Mouse (Mus musculus): ENCODE data around the gene Vat1. TPM values are rescaled to one million over a fixed set of nuclear protein-coding genes. Genes with fewer than 3 reads are reported as not detected.
A peak's percentile ranks its signal among the peaks of the same experiment; 100 is the strongest.
"Not testable (repeated sequence)": the region's sequence is repeated elsewhere in the genome, so short reads cannot be mapped to it uniquely, and the experiment has no call there.

Vat1 gene
- total and polyA plus RNA-seq, 3 experiments, result 14.9 to 49.4 (median 29.9) TPM

- no peak for TF ChIP-seq GABPA (IDR thresholded peaks at IDR 0.05; ENCODE audit: insufficient replicate concordance, low read depth, low read length)
Measured at GRCm38 (mm10) chr11:101448274-101448746, 17.7 kb downstream of the Vat1 start, which contains the start of gene Ifi35 (continued).

DNA sequence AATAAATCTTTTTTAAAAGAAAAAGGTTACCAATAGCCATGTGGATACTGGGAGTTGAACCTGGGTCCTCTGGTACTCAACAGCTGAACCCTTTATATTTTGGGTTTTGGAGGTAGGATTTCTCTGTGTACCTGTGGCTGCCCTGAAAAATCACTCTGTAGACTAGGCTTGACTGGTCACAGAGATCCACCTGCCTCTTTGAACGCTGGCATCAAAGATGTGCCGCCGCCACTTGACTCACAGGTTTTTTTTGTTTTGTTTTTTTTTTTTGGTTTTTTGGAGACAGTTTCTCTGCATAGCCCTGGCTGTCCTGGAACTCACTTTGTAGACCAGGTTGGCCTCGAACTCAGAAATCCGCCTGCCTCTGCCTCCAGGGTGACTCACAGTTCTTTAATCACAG lies 18.2 kb downstream of the Vat1 start:
- Histone ChIP-seq H3K9me3 (replicated peaks; ENCODE audit: low read length) (no peaks in the 10 kb centered on the region), H3K4me1 (ENCODE audit: control insufficient read depth in 1 of 2, insufficient read depth in 2 of 2) (peaks cover 12 to 62% of the 10 kb centered on the region in 2 experiments), H3K4me2 (ENCODE audit: insufficient read depth, low read depth, poor library complexity, severe bottlenecking) (peak overlapping the region; percentile 13), H3K79me2 (replicated peaks; ENCODE audit: control insufficient read depth, extremely low read depth, insufficient read depth, poor library complexity, severe bottlenecking) (peaks cover 32% of the 10 kb centered on the region), H3K27ac (ENCODE audit: insufficient read depth, low read depth) (0 out of 2 replicates have a peak overlapping the region, but pooled peaks have one; percentile 9), H3K27me3 (replicated peaks) (no peaks in the 10 kb centered on the region), H3K36me3 (replicated peaks in 1 of 2; ENCODE audit: control insufficient read depth in 1 of 2, insufficient read depth in 1 of 2, low read length in 1 of 2) (peaks cover 29 to 49% of the 10 kb centered on the region in 2 experiments), H3K4me3 (replicated peaks in 1 of 3; ENCODE audit: low read depth in 2 of 3, low read length in 2 of 3, poor library complexity in 1 of 3) (peak overlapping the region in 1 of 3 experiments; percentile 68), H3K9ac (ENCODE audit: insufficient read depth, low read depth) (no peak overlapping the region)
- DNase-seq (ENCODE audit: extremely low read depth), result no peak
- in situ Hi-C loops (cut with MboI; ENCODE audit: low pct_ligation_motif_present, low pct_unique_long_range_greater_than_20kb, low sequenced_read_pairs), result no loop called here
- dilution Hi-C loops (cut with MboI; ENCODE audit: extremely low pct_ligation_motif_present, extremely low pct_unique_long_range_greater_than_20kb, low sequenced_read_pairs), result no loop called here
- TF ChIP-seq SMC3 (IDR thresholded peaks at IDR 0.05; ENCODE audit: low read depth, low read length) (no peak), NELFE (IDR thresholded peaks at IDR 0.05; ENCODE audit: low read depth, low read length) (no peak), CTCF (conservative IDR thresholded peaks at IDR 0.05 in 1 of 2, IDR thresholded peaks at IDR 0.05 in 1 of 2; ENCODE audit: low read depth in 2 of 2, low read length in 2 of 2) (no peak), BHLHE40 (IDR thresholded peaks at IDR 0.05; ENCODE audit: low read depth, low read length) (no peak), EP300 (IDR thresholded peaks at IDR 0.05; ENCODE audit: low read length) (no peak), ELF1 (IDR thresholded peaks at IDR 0.05; ENCODE audit: low read depth, low read length) (no peak), MAZ (IDR thresholded peaks at IDR 0.05; ENCODE audit: low read depth, low read length) (no peak), CHD2 (IDR thresholded peaks at IDR 0.05; ENCODE audit: low read length) (no peak), IRF4 (IDR thresholded peaks at IDR 0.05; ENCODE audit: low read depth, low read length) (no peak), MEF2A (IDR thresholded peaks at IDR 0.05; ENCODE audit: borderline replicate concordance, low read depth, low read length) (no peak), MAFK (IDR thresholded peaks at IDR 0.05; ENCODE audit: insufficient replicate concordance, low read length) (no peak), UBTF (IDR thresholded peaks at IDR 0.05; ENCODE audit: low read depth, low read length) (no peak), MAX (IDR thresholded peaks at IDR 0.05; ENCODE audit: low read length) (no peak), PAX5 (IDR thresholded peaks at IDR 0.05; ENCODE audit: low read length) (no peak), ZC3H11A (IDR thresholded peaks at IDR 0.05; ENCODE audit: low read depth, low read length) (no peak)

GRCm38 (mm10) chr11:101446860-101447259 lies 19.2 kb downstream of the Vat1 start:
- Histone ChIP-seq H3K36me3 (replicated peaks in 1 of 2; ENCODE audit: control insufficient read depth in 1 of 2, insufficient read depth in 1 of 2, low read length in 1 of 2) (peaks cover 29 to 41% of the 10 kb centered on the region in 2 experiments), H3K79me2 (replicated peaks; ENCODE audit: control insufficient read depth, extremely low read depth, insufficient read depth, poor library complexity, severe bottlenecking) (peaks cover 37% of the 10 kb centered on the region), H3K4me1 (ENCODE audit: control insufficient read depth in 1 of 2, insufficient read depth in 2 of 2) (peaks cover 12 to 55% of the 10 kb centered on the region in 2 experiments)
- H3K9ac ChIP-seq (ENCODE audit: insufficient read depth, low read depth); H3K27me3 ChIP-seq (replicated peaks); dilution Hi-C loops (cut with MboI; ENCODE audit: extremely low pct_ligation_motif_present, extremely low pct_unique_long_range_greater_than_20kb, low sequenced_read_pairs); H3K4me3 ChIP-seq (replicated peaks in 1 of 3; ENCODE audit: low read depth in 2 of 3, low read length in 2 of 3, poor library complexity in 1 of 3); DNase-seq (ENCODE audit: extremely low read depth); in situ Hi-C loops (cut with MboI; ENCODE audit: low pct_ligation_motif_present, low pct_unique_long_range_greater_than_20kb, low sequenced_read_pairs); H3K4me2 ChIP-seq (ENCODE audit: insufficient read depth, low read depth, poor library complexity, severe bottlenecking); H3K9me3 ChIP-seq (replicated peaks; ENCODE audit: low read length); H3K27ac ChIP-seq (ENCODE audit: insufficient read depth, low read depth): not testable (repeated sequence)
